Mouse (Mus musculus): ENCODE measurements at regions not wholly inside any gene's neighbourhood (a gene's known extent, or its start where the extent isn't known, plus 50 kb on each side); places are given as distances from the start of the nearest gene placed in this dataset.

DNA sequence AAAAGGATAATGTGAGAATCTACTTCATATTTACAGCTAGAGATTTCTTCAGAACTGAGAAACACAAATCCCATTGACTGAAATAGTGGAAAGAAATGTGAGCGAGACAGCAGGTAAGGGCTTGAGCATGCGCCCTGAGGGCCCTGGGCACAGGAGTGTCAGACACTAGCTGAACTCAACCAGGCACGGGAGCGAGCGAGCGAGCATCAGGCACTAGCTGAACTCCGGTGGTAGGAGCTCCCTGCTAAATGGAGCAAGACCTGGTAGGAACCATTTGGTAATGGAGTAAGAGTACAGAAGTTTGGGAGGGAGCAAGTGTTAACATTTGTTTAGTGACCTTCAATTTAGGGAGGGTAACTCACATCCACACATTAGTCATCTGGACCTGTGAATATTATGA, 654.7 kb downstream of the Adgrl2 start:
- TF ChIP-seq FLI1 (IDR thresholded peaks at IDR 0.05; ENCODE audit: low read length) (no peak), GATA1 (IDR thresholded peaks at IDR 0.05; ENCODE audit: borderline replicate concordance, low read length) (no peak)

Data from megakaryocyte, embryonic 14.5 days (primary cell).